ENCODE assay signal across 9 mouse cellular contexts in the genomic region with DNA sequence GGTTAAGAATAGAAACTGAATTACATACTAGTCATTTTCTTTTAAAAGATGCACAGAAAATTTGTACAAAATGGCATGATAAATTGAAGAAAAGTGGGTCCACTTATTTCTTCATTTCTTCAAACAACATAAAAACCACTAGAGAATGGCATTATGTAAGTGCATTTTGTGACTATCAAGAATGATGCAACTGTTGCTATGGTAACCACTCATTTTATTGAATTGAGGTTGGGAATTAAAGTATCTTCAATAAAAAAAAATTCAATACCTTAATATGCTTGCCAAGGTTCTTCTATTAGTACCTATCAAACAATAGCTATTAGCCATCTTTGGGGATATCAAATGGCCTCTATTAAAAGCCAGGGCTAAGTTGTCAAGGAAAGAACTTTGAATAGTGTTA. TPM values are rescaled to one million over a fixed set of nuclear protein-coding genes. Genes with fewer than 3 reads are reported as not detected.
DNase-seq lines count a peak whose midpoint lies in the region; ATAC-seq lines count a peak whose summit lies in the region.
"Had no signal": no experiment of that assay in that cellular context is flagged by ENCODE, and none has a peak within 500 bp of the region (broad histone marks: within the 10 kb centered on the region; RNA-seq: fewer than 3 reads in every experiment).

No protein-coding gene starts in this region.

- H3K4me1 ChIP-seq in neural tube, embryonic 11.5 days (ENCODE audit: control insufficient read depth, insufficient read depth, low read length) = 0 out of 2 replicates have a peak, but pooled peaks cover 2% of the 10 kb centered on the region
- H3K4me1 ChIP-seq in limb, embryonic 11.5 days (ENCODE audit: control insufficient read depth, insufficient read depth, low read length) = no peaks in the 10 kb centered on the region
- peaks cover 14% of the 10 kb centered on the region for H3K4me1 ChIP-seq in neural tube, embryonic 15.5 days

- ATAC-seq in CD4-positive, CD25-positive, alpha-beta regulatory T cell, adult 4 months = no peak
- no peak for ATAC-seq in neural tube, embryonic 11.5 days (ENCODE audit: insufficient read depth, low FRiP score, low TSS enrichment)
- ATAC-seq in limb, embryonic 11.5 days (ENCODE audit: insufficient number of reproducible peaks, low FRiP score, low TSS enrichment, low read depth) = no peak
- ATAC-seq in neural tube, embryonic 15.5 days (ENCODE audit: low FRiP score) = no peak

- H3K4me2 ChIP-seq in neural tube, embryonic 11.5 days (ENCODE audit: low read depth) = peak overlapping the region; percentile 82
- H3K4me2 ChIP-seq in limb, embryonic 11.5 days (ENCODE audit: low read depth, severe bottlenecking) = peak overlapping the region; percentile 68; the same call in 1 of the 2 replicates
- peak overlapping the region; percentile 77 for H3K4me2 ChIP-seq in neural tube, embryonic 15.5 days

- H3K4me3 ChIP-seq in neural tube, embryonic 11.5 days (ENCODE audit: low read depth, low read length) = no peak overlapping the region
- H3K4me3 ChIP-seq in limb, embryonic 11.5 days (ENCODE audit: low read depth, low read length) = no peak overlapping the region
- peak overlapping the region; percentile 96 for H3K4me3 ChIP-seq in neural tube, embryonic 15.5 days (replicated peaks)

- H3K27me3 ChIP-seq in neural tube, embryonic 11.5 days (ENCODE audit: control insufficient read depth, insufficient read depth, low read length) = no peaks in the 10 kb centered on the region
- no peaks in the 10 kb centered on the region for H3K27me3 ChIP-seq in limb, embryonic 11.5 days (ENCODE audit: control insufficient read depth, insufficient read depth, low read length)
- H3K27me3 ChIP-seq in neural tube, embryonic 15.5 days (replicated peaks) = no peaks in the 10 kb centered on the region
- H3K27me3 ChIP-seq: liver, embryonic 13.5 days had no signal

- peak; percentile 15 for DNase-seq in CD4-positive, CD25-positive, alpha-beta regulatory T cell, adult 2 months (ENCODE audit: low read depth, low spot score)
- DNase-seq in neural tube, embryonic 11.5 days (ENCODE audit: low spot score) = no peak
- DNase-seq in neural tube, embryonic 10.5 days (ENCODE audit: extremely low spot score, low spot score) = no peak
- DNase-seq in limb, embryonic 11.5 days (ENCODE audit: low spot score) = no peak
- no peak for DNase-seq in spleen, postnatal 36 days (ENCODE audit: low spot score in 2 of 2)
- DNase-seq in right cerebral cortex, postnatal 25 days = no peak
- DNase-seq: liver, embryonic 13.5 days had no signal

- H3K36me3 ChIP-seq in neural tube, embryonic 11.5 days (ENCODE audit: control insufficient read depth, insufficient read depth, low read length) = no peaks in the 10 kb centered on the region
- no peaks in the 10 kb centered on the region for H3K36me3 ChIP-seq in limb, embryonic 11.5 days (ENCODE audit: control insufficient read depth, insufficient read depth, low read length)
- no peaks in the 10 kb centered on the region for H3K36me3 ChIP-seq in neural tube, embryonic 15.5 days
- H3K36me3 ChIP-seq: liver, embryonic 13.5 days had no signal

- no peak overlapping the region for H3K9ac ChIP-seq in neural tube, embryonic 11.5 days (ENCODE audit: low read length)
- H3K9ac ChIP-seq in limb, embryonic 11.5 days (ENCODE audit: low read length) = no peak overlapping the region
- H3K9ac ChIP-seq in neural tube, embryonic 15.5 days (replicated peaks) = no peak overlapping the region

- no peak overlapping the region for H3K27ac ChIP-seq in neural tube, embryonic 11.5 days (ENCODE audit: low read depth, low read length)
- H3K27ac ChIP-seq in limb, embryonic 11.5 days (replicated peaks; ENCODE audit: low read depth, low read length) = no peak overlapping the region
- no peak overlapping the region for H3K27ac ChIP-seq in neural tube, embryonic 15.5 days (replicated peaks)

- no peaks in the 10 kb centered on the region for H3K9me3 ChIP-seq in neural tube, embryonic 11.5 days (ENCODE audit: control insufficient read depth, low read length)
- no peaks in the 10 kb centered on the region for H3K9me3 ChIP-seq in limb, embryonic 11.5 days (ENCODE audit: control insufficient read depth, low read length)
- H3K9me3 ChIP-seq in neural tube, embryonic 15.5 days (replicated peaks) = no peaks in the 10 kb centered on the region
- H3K9me3 ChIP-seq: liver, embryonic 13.5 days had no signal

RNA-seq across cellular contexts. Expression of a gene that starts 1.6 kb away (rescaled TPM):
- polyA plus RNA-seq in CD4-positive, CD25-positive, alpha-beta regulatory T cell, adult 4 months (2017; shearing (Covaris generic)) = 10 to 100 TPM in 1 of 2 experiments, 1 to 10 TPM in 1; 7.6 to 10.7 TPM
- polyA plus RNA-seq in neural tube, embryonic 11.5 days (2014; fragmentation: Nextera tagmentation; extraction: Ambion mirVana) = 22.0 and 22.7 TPM in 2 replicates
- polyA plus RNA-seq in limb, embryonic 11.5 days (2014; fragmentation: Nextera tagmentation; extraction: Ambion mirVana) = 23.5 and 23.8 TPM in 2 replicates
- 20.6 and 21.2 TPM in 2 replicates for polyA plus RNA-seq in neural tube, embryonic 15.5 days (2015; fragmentation: Nextera tagmentation; extraction: Ambion mirVana)
